Comparison of ENCODE assay signal across 21 mouse cellular contexts in the genomic region with DNA sequence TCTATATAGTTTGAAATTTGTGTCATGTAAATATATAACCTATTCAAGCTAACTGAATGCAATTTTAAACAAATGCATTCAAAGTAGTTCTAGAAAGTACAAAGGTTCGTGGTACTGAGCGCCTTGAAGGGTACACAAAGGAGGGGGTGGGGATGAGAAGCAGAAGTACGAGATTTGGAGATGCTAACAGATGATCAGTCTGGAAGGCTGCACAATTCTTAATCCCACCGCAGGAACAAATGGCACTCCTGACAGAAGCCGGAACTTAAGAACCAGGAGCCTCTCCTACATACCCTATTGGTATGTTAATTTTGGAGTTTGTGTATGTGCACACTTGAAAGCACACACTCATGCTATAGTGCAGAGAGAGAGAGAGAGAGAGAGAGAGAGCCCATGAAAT. TPM values are rescaled to one million over a fixed set of nuclear protein-coding genes. Genes with fewer than 3 reads are reported as not detected.
DNase-seq lines count a peak whose midpoint lies in the region; ATAC-seq lines count a peak whose summit lies in the region.
"Had no signal": no experiment of that assay in that cellular context is flagged by ENCODE, and none has a peak within 500 bp of the region (broad histone marks: within the 10 kb centered on the region; RNA-seq: fewer than 3 reads in every experiment).

No protein-coding gene starts in this region.

- no peak overlapping the region for H3K4me3 ChIP-seq in hindbrain, embryonic 13.5 days
- H3K4me3 ChIP-seq in hindbrain, embryonic 12.5 days, result no peak overlapping the region
- H3K4me3 ChIP-seq in megakaryocyte, embryonic 14.5 days (replicated peaks), result peak overlapping the region; percentile 94
- 0 out of 2 replicates have a peak overlapping the region, but pooled peaks have one; percentile 32 for H3K4me3 ChIP-seq in brown adipose tissue, adult 24 weeks (ENCODE audit: insufficient read depth, low read depth, low read length)
- H3K4me3 ChIP-seq in midbrain, embryonic 16.5 days (ENCODE audit: low read depth, low read length), result no peak overlapping the region
- H3K4me3 ChIP-seq: embryonic facial prominence, embryonic 15.5 days; midbrain, embryonic 12.5 days had no signal

- H3K27me3 ChIP-seq in hindbrain, embryonic 13.5 days, result peaks cover 27% of the 10 kb centered on the region
- peaks cover 35% of the 10 kb centered on the region for H3K27me3 ChIP-seq in hindbrain, embryonic 12.5 days
- H3K27me3 ChIP-seq in megakaryocyte, embryonic 14.5 days (replicated peaks), result no peaks in the 10 kb centered on the region
- no peaks in the 10 kb centered on the region for H3K27me3 ChIP-seq in midbrain, embryonic 16.5 days (ENCODE audit: control insufficient read depth, insufficient read depth, low read depth, low read length)

- intact Hi-C loops in heart, postnatal 25 days (cut with DNase I), result no loop called here

- no peak overlapping the region for H3K9ac ChIP-seq in hindbrain, embryonic 13.5 days
- no peak overlapping the region for H3K9ac ChIP-seq in hindbrain, embryonic 12.5 days
- H3K9ac ChIP-seq in midbrain, embryonic 16.5 days (ENCODE audit: low read depth, low read length), result no peak overlapping the region
- H3K9ac ChIP-seq: embryonic facial prominence, embryonic 15.5 days; midbrain, embryonic 12.5 days had no signal

- no peaks in the 10 kb centered on the region for H3K36me3 ChIP-seq in hindbrain, embryonic 13.5 days
- no peaks in the 10 kb centered on the region for H3K36me3 ChIP-seq in hindbrain, embryonic 12.5 days
- H3K36me3 ChIP-seq in megakaryocyte, embryonic 14.5 days (replicated peaks; ENCODE audit: low read length), result peaks cover 69% of the 10 kb centered on the region
- H3K36me3 ChIP-seq in midbrain, embryonic 16.5 days (ENCODE audit: control insufficient read depth, insufficient read depth, low read length), result no peaks in the 10 kb centered on the region
- H3K36me3 ChIP-seq: embryonic facial prominence, embryonic 15.5 days; midbrain, embryonic 12.5 days had no signal

- no peaks in the 10 kb centered on the region for H3K9me3 ChIP-seq in hindbrain, embryonic 13.5 days
- H3K9me3 ChIP-seq in hindbrain, embryonic 12.5 days (replicated peaks), result no peaks in the 10 kb centered on the region
- peaks cover 2% of the 10 kb centered on the region; the same call in 1 of the 2 replicates for H3K9me3 ChIP-seq in megakaryocyte, embryonic 14.5 days
- no peaks in the 10 kb centered on the region for H3K9me3 ChIP-seq in midbrain, embryonic 16.5 days (replicated peaks; ENCODE audit: control insufficient read depth, low read length, poor library complexity, severe bottlenecking)
- H3K9me3 ChIP-seq: embryonic facial prominence, embryonic 15.5 days; midbrain, embryonic 12.5 days had no signal

- H3K4me2 ChIP-seq in hindbrain, embryonic 13.5 days, result peak overlapping the region; percentile 87
- no peak overlapping the region for H3K4me2 ChIP-seq in hindbrain, embryonic 12.5 days (replicated peaks)
- peak overlapping the region; percentile 68; the same call in 1 of the 2 replicates for H3K4me2 ChIP-seq in midbrain, embryonic 16.5 days (ENCODE audit: low read length)
- H3K4me2 ChIP-seq: embryonic facial prominence, embryonic 15.5 days; heart, embryonic 11.5 days; midbrain, embryonic 12.5 days had no signal

- 45% methylated on average over 5 of the region's 5 CpGs for WGBS in hindbrain, embryonic 13.5 days
- WGBS in hindbrain, embryonic 12.5 days, result 52% methylated on average over 5 of the region's 5 CpGs
- WGBS in midbrain, embryonic 16.5 days, result 17% methylated on average over 5 of the region's 5 CpGs

- H3K4me1 ChIP-seq in hindbrain, embryonic 13.5 days (replicated peaks), result peaks cover 51% of the 10 kb centered on the region
- peaks cover 29% of the 10 kb centered on the region for H3K4me1 ChIP-seq in hindbrain, embryonic 12.5 days
- H3K4me1 ChIP-seq in megakaryocyte, embryonic 14.5 days, result peaks cover 75% of the 10 kb centered on the region
- H3K4me1 ChIP-seq in brown adipose tissue, adult 24 weeks (ENCODE audit: control insufficient read depth, insufficient read depth, insufficient read length, low read length), result peaks cover 27% of the 10 kb centered on the region
- peaks cover 22% of the 10 kb centered on the region for H3K4me1 ChIP-seq in midbrain, embryonic 16.5 days (ENCODE audit: control insufficient read depth, insufficient read depth, low read length)

- H3K27ac ChIP-seq in hindbrain, embryonic 13.5 days, result no peak overlapping the region
- H3K27ac ChIP-seq in hindbrain, embryonic 12.5 days, result no peak overlapping the region
- no peak overlapping the region for H3K27ac ChIP-seq in brown adipose tissue, adult 24 weeks (replicated peaks; ENCODE audit: low read depth, low read length)
- H3K27ac ChIP-seq in midbrain, embryonic 16.5 days (ENCODE audit: low read length), result no peak overlapping the region
- H3K27ac ChIP-seq: embryonic facial prominence, embryonic 15.5 days; midbrain, embryonic 12.5 days; stomach, postnatal 0 days had no signal

- ATAC-seq in hindbrain, embryonic 13.5 days (ENCODE audit: low FRiP score), result no peak
- no peak for ATAC-seq in hindbrain, embryonic 12.5 days (ENCODE audit: low FRiP score)
- ATAC-seq in megakaryocyte, adult 5-6 weeks (ENCODE audit: poor library complexity, severe bottlenecking), result no peak
- ATAC-seq in midbrain, embryonic 16.5 days, result no peak
- ATAC-seq: forebrain, embryonic 16.5 days; intestine, postnatal 0 days had no signal

- DNase-seq in heart, postnatal 25 days (ENCODE audit: low spot score), result no peak
- DNase-seq: adrenal gland, postnatal 10 days; gastrocnemius, postnatal 14 days; kidney, postnatal 4 days; layer of hippocampus, adult 9-11 months; lung, postnatal 4 days; right cerebral cortex, postnatal 14 days; thymus, adult 2 months; thymus, postnatal 4 days had no signal

RNA-seq across cellular contexts. Expression of a gene that starts 4.8 kb away (rescaled TPM):
- 2.0 and 2.2 TPM in 2 replicates for polyA plus RNA-seq in hindbrain, embryonic 13.5 days (2015; fragmentation: Nextera tagmentation; extraction: Ambion mirVana)
- polyA plus RNA-seq in hindbrain, embryonic 12.5 days (2016; fragmentation: Nextera tagmentation; extraction: Ambion mirVana), result 1.2 and 1.6 TPM in 2 replicates
- polyA plus RNA-seq in megakaryocyte, embryonic 14.5 days (2012; ENCODE audit: insufficient read depth, low replicate concordance), result 5.5 and 23.4 TPM in 2 replicates
- 10.8 and 16.8 TPM in 2 replicates for total RNA-seq in megakaryocyte, adult 5-6 weeks (2015)
- 4.9 and 7.2 TPM in 2 replicates for total RNA-seq in megakaryocyte, adult 5-6 weeks (2017)
- 4.4 and 7.7 TPM in 2 replicates for polyA plus RNA-seq in brown adipose tissue, adult 24 weeks (2012; ENCODE audit: insufficient read depth, insufficient read length, missing spikeins)
- 2.2 and 2.6 TPM in 2 replicates for polyA plus RNA-seq in midbrain, embryonic 16.5 days (2015; fragmentation: Nextera tagmentation; extraction: Ambion mirVana)
- total RNA-seq in heart, postnatal 25 days (2021), result 10 to 100 TPM; 35.3 to 36.0 TPM

Comparison
In these comparisons a context has a peak if more than half of its experiments do, and no peak if none do; other contexts are left out.
1. H3K4me3 ChIP-seq: peak in megakaryocyte, embryonic 14.5 days (single experiment) and brown adipose tissue, adult 24 weeks (single experiment); none in hindbrain, embryonic 13.5 days (single experiment), hindbrain, embryonic 12.5 days (single experiment) and midbrain, embryonic 16.5 days (single experiment).